ENCODE assay signal across 12 mouse cellular contexts in genomic region chr19:21646142-21646541, GRCm38 (mm10). TPM values are rescaled to one million over a fixed set of nuclear protein-coding genes. Genes with fewer than 3 reads are reported as not detected.
A peak's percentile ranks its signal among the peaks of the same experiment; 100 is the strongest.
DNase-seq lines count a peak whose midpoint lies in the region; ATAC-seq and TF ChIP-seq lines count a peak whose summit lies in the region.
"Had no signal": no experiment of that assay in that cellular context is flagged by ENCODE, and none has a peak within 500 bp of the region (broad histone marks: within the 10 kb centered on the region; RNA-seq: fewer than 3 reads in every experiment).

No protein-coding gene starts in this region.

- no peaks in the 10 kb centered on the region for H3K9me3 ChIP-seq in intestine, postnatal 0 days (ENCODE audit: control insufficient read depth)
- H3K9me3 ChIP-seq in stomach, postnatal 0 days (ENCODE audit: control insufficient read depth, low read length) = no peaks in the 10 kb centered on the region
- H3K9me3 ChIP-seq in kidney, embryonic 14.5 days (ENCODE audit: control insufficient read depth, low read length) = no peaks in the 10 kb centered on the region
- H3K9me3 ChIP-seq: hindbrain, embryonic 10.5 days; limb, embryonic 12.5 days had no signal

- peak; percentile 21 to 39 for DNase-seq in spleen, postnatal 36 days (ENCODE audit: low spot score in 2 of 2)
- DNase-seq in spleen, adult 18-20 months = no peak
- DNase-seq in T-cell, adult 2 months (ENCODE audit: low spot score) = peak; percentile 22
- no peak for DNase-seq in stomach, postnatal 0 days (ENCODE audit: low spot score)
- no peak for DNase-seq in heart, postnatal 10 days
- DNase-seq: heart, adult 2 months; kidney, adult 8-10 months; thymus, postnatal 14 days had no signal

- intact Hi-C loops in heart, postnatal 10 days (cut with DNase I) = no loop called here

- TF ChIP-seq CTCF in intestine, postnatal 0 days (IDR thresholded peaks at IDR 0.05; ENCODE audit: low read depth) = no peak
- TF ChIP-seq CTCF in stomach, postnatal 0 days (IDR thresholded peaks at IDR 0.05; ENCODE audit: low read depth) = no peak

- ATAC-seq in intestine, postnatal 0 days = peak; percentile 86
- ATAC-seq in stomach, postnatal 0 days (ENCODE audit: low FRiP score, low TSS enrichment) = peak; percentile 81
- ATAC-seq in kidney, embryonic 14.5 days (ENCODE audit: low FRiP score, low TSS enrichment) = no peak

- no peak for TF ChIP-seq EP300 in stomach, postnatal 0 days (optimal IDR thresholded peaks at IDR 0.05)

- no peak overlapping the region for H3K9ac ChIP-seq in intestine, postnatal 0 days (ENCODE audit: low read depth, low read length)
- no peak overlapping the region for H3K9ac ChIP-seq in stomach, postnatal 0 days (ENCODE audit: low read length)
- H3K9ac ChIP-seq in kidney, embryonic 14.5 days (ENCODE audit: low read depth, low read length) = no peak overlapping the region
- H3K9ac ChIP-seq: limb, embryonic 12.5 days had no signal

- H3K4me1 ChIP-seq in intestine, postnatal 0 days (replicated peaks; ENCODE audit: control insufficient read depth, insufficient read depth, low read length) = peaks cover 10% of the 10 kb centered on the region; the same call in 1 of the 2 replicates
- no peaks in the 10 kb centered on the region for H3K4me1 ChIP-seq in stomach, postnatal 0 days (replicated peaks; ENCODE audit: control insufficient read depth, insufficient read depth)
- H3K4me1 ChIP-seq in kidney, embryonic 14.5 days (ENCODE audit: control insufficient read depth, insufficient read depth, low read length) = no peaks in the 10 kb centered on the region; the same call in 1 of the 2 replicates

- H3K27me3 ChIP-seq in intestine, postnatal 0 days (replicated peaks; ENCODE audit: control insufficient read depth, insufficient read depth, low read length) = no peaks in the 10 kb centered on the region
- H3K27me3 ChIP-seq in stomach, postnatal 0 days (ENCODE audit: control insufficient read depth, insufficient read depth, low read length) = no peaks in the 10 kb centered on the region
- H3K27me3 ChIP-seq in kidney, embryonic 14.5 days (ENCODE audit: control insufficient read depth, insufficient read depth, low read length) = no peaks in the 10 kb centered on the region
- H3K27me3 ChIP-seq: limb, embryonic 12.5 days had no signal

- peak overlapping the region; percentile 89 for H3K27ac ChIP-seq in intestine, postnatal 0 days (ENCODE audit: low read depth, low read length)
- H3K27ac ChIP-seq in stomach, postnatal 0 days (replicated peaks) = peak overlapping the region; percentile 53
- H3K27ac ChIP-seq in kidney, embryonic 14.5 days (ENCODE audit: low read depth, low read length) = no peak overlapping the region
- H3K27ac ChIP-seq: heart, adult 2 months; hindbrain, embryonic 10.5 days; limb, embryonic 12.5 days had no signal

- H3K36me3 ChIP-seq in intestine, postnatal 0 days (ENCODE audit: control insufficient read depth, insufficient read depth) = no peaks in the 10 kb centered on the region
- no peaks in the 10 kb centered on the region for H3K36me3 ChIP-seq in stomach, postnatal 0 days (ENCODE audit: control insufficient read depth, insufficient read depth, low read length)
- H3K36me3 ChIP-seq in kidney, embryonic 14.5 days (ENCODE audit: control insufficient read depth, insufficient read depth, low read length) = no peaks in the 10 kb centered on the region
- H3K36me3 ChIP-seq: hindbrain, embryonic 10.5 days; limb, embryonic 12.5 days had no signal

- 28% methylated on average over 6 of the region's 6 CpGs for WGBS in intestine, postnatal 0 days
- WGBS in stomach, postnatal 0 days = 56% methylated on average over 6 of the region's 6 CpGs
- 41% methylated on average over 6 of the region's 6 CpGs for WGBS in kidney, embryonic 14.5 days

- H3K4me2 ChIP-seq in intestine, postnatal 0 days (replicated peaks; ENCODE audit: low read depth) = no peak overlapping the region
- H3K4me2 ChIP-seq in stomach, postnatal 0 days (replicated peaks; ENCODE audit: low read depth) = no peak overlapping the region
- H3K4me2 ChIP-seq in kidney, embryonic 14.5 days (replicated peaks; ENCODE audit: low read depth, low read length) = no peak overlapping the region
- H3K4me2 ChIP-seq: limb, embryonic 12.5 days had no signal

- no peak overlapping the region for H3K4me3 ChIP-seq in intestine, postnatal 0 days (ENCODE audit: low read depth, low read length)
- no peak overlapping the region for H3K4me3 ChIP-seq in stomach, postnatal 0 days (ENCODE audit: low read depth, low read length)
- H3K4me3 ChIP-seq in kidney, embryonic 14.5 days (ENCODE audit: low read length) = no peak overlapping the region
- H3K4me3 ChIP-seq: heart, adult 2 months; hindbrain, embryonic 10.5 days; limb, embryonic 12.5 days had no signal

RNA-seq across cellular contexts. Expression of gene 1110059E24Rik, which starts 6.6 kb away (rescaled TPM):
- polyA plus RNA-seq in intestine, postnatal 0 days (2015; fragmentation: Nextera tagmentation; extraction: Ambion mirVana) = 45.9 and 46.5 TPM in 2 replicates
- polyA plus RNA-seq in stomach, postnatal 0 days (2015; fragmentation: Nextera tagmentation; extraction: Ambion mirVana) = 31.4 and 33.4 TPM in 2 replicates
- total RNA-seq in heart, postnatal 10 days (2021) = 10 to 100 TPM; 20.6 to 24.0 TPM
- polyA plus RNA-seq in kidney, embryonic 14.5 days (2014; fragmentation: Nextera tagmentation; extraction: Ambion mirVana) = 69.1 and 87.5 TPM in 2 replicates

RNA-seq across cellular contexts. Expression of gene Abhd17b, which starts 6.8 kb away (rescaled TPM):
- polyA plus RNA-seq in intestine, postnatal 0 days (2015; fragmentation: Nextera tagmentation; extraction: Ambion mirVana) = 26.0 and 29.1 TPM in 2 replicates
- 19.3 and 22.6 TPM in 2 replicates for polyA plus RNA-seq in stomach, postnatal 0 days (2015; fragmentation: Nextera tagmentation; extraction: Ambion mirVana)
- 10 to 100 TPM; 22.5 to 24.4 TPM for total RNA-seq in heart, postnatal 10 days (2021)
- 31.2 and 43.0 TPM in 2 replicates for polyA plus RNA-seq in kidney, embryonic 14.5 days (2014; fragmentation: Nextera tagmentation; extraction: Ambion mirVana)

Comparison
In these comparisons a context has a peak if more than half of its experiments do, and no peak if none do; other contexts are left out.
1. DNase-seq: peak in spleen, postnatal 36 days (2 of 2) and T-cell, adult 2 months (single experiment); none in spleen, adult 18-20 months (0 of 2), stomach, postnatal 0 days (single experiment) and heart, postnatal 10 days (0 of 2).